Mouse (Mus musculus): ENCODE results near the gene Cfap221.

Cfap221 gene

DNA sequence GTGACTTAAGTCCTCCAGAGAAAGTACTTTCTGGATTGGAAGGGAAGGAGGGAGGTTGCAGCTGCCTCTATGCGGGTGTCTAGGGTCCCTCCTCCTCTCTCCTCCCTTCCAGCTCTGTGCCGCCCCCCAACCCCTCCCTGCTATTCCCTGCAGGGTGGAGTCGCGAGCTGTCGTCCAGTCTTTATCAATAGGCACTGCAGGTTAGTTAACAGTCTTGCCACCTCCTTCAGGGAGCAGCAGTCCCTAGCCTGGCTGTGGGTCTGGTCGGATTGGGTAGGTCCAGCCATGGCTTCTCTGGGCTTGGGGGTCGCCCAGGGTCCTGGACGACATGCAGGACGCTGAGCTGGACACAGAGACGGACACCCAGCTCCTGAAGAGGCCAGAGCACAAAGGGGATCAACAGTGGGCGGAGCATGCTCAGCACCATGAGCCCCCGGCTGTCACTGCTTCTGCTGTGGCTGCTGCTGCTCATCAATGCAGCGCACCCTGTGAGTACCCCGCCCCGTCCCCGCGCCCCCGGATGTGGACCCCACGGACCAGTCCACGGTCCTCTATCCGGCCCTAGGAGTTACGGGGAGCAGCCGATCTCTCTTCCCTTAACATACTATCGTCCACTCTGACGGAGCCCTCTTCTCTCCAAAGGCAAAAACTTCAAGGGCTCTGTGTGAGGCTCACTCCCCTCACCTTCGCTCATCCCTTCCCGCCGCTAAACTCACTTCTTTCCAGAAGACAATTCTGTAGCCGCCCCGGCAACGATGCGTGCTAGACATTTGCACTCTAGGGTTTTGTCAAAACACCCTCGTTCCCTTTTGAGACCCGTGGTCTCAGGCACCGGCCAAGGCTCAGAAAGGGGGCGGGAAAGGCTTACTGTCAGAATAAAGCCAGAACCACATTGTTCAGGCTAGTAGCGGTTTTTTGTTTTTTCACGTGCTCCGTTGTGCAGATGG, 10.1 kb upstream of the Cfap221 start, which contains the start of gene Sctr:
Sctr (plus strand) TSS at position 51 of the 947 bp plus-strand sequence.
- peak; percentile 37 for DNase-seq

DNA sequence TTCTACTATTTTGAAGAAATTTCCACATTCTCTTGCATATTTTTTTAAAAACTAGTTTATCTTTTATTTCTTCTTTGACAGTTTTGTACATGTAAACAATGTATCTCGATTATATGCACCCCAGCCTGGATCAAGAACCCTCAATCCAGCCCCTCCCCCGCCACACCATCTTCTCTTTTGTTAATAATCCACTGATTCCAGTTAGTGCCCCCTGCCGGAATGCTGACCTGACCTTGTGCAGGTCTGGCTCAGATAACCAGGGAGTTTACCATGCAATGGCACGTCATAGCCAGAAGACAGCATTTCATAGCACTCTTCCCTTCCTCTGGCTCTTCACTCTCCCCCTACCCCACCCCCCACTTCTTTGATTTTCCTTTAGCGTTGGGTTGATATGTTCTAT, 610 bp upstream of the Cfap221 start:
- DNase-seq = peak; percentile 74

DNA sequence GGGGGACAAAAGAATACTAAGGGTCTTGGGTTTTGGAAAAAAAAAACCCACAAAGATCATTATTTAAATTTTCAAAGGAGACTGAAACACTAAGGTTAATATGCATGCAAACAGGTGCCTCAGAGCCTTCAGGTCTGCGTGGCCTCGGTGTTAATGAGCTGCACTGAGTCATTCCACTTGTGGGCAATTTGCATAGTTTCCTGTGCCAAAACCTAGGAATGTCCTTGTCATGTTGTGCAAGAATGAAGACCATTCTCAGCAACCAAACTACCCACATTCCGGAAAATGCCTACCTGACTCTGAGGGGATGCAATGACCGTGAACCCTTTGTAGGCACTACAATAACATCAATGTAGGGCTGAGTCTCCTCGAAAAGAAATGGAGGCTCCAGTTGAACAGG, 10.5 kb downstream of the Cfap221 start:
- DNase-seq = no peak

DNA sequence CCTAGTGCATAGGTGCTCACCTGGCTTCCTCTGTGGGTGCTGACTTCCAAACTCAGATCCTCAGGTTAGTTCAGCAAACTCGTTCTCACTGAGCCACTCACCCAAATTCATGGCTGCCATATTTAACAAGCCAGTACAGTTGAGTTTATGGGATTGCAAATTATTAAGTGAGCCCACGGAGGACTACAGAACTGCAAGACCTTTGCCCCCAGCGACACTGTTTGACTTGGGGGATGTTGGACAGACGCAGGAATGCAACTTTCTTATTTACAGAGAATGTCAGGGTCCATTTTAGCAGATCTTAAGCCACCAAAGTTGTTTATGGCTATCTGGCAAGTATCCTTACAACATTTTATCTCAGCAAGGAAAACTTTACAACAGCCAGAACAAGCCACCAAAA, 21.9 kb downstream of the Cfap221 start:
- peak; percentile 39 for DNase-seq

DNA sequence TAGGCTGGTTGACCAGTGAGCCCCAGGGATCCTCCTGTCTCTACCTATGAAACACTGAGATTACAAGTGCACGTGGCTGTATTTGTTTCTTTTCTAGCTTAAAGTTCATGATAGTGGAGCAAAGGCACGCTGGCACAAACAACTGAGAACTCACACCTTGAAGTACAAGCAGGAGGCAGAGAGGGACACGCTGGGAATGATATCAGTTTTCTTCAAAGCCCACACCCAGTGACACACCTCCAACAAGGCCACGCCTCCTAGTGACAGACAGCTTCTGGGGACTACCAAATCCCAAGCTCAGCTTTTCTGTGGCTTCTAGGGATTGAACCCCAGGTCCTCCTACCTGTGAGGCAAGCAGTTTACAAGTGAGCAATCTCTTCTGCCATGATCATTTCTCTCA, 23.9 kb downstream of the Cfap221 start:
- DNase-seq = no peak

DNA sequence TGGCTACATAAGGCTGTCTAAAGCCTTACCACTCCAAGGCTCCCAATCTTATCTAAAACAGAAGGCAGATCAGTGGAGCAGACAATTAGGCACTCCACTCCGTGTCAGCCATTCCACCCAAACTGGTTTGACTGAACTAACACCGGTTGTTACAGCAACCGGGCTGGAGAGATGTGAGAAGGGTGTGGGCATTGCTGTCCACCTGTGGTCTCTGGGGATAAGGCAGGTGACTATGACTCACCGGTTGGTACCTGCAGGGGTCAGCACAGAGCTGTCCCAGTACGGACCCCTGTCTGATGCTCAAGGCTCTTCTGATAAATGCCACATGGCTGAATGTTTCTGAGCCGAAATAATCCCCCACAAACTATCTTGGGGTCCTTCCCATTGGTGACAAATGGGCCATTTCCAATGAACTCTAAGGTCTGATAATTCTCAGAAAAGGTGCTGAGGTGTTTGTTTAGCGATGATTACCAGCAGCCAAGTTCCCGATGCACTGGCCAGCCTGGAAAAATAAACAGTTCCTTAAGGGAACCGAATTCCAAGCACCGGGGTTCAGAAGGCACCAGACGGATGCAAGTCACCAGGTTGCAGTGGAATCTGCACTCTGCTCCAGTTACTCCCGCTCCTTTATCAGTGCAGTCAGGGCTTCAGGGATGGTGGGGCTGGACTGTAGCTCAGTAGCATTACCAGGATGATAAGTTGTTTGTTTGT, 31.1 kb downstream of the Cfap221 start:
- DNase-seq = peak; percentile 35

DNA sequence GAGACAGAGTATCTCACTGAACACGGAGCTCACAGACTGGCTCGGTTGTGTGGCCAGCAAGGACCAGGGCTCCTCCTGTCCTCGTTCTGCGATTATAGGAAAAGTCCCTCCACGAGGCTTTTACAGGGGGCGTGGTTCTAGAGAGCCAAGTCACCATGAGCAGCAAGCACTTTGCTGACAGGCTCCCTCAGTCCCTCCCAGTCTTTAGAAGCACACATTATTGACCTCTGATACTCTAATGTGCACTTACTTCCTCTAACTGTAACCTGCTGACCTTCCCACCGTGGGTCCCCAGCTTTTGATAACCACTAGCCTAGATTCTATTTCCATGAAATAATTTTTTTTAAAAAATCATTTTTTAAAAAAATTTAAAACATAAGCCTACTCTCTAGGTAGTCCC, 37.1 kb downstream of the Cfap221 start:
- no peak for DNase-seq

DNA sequence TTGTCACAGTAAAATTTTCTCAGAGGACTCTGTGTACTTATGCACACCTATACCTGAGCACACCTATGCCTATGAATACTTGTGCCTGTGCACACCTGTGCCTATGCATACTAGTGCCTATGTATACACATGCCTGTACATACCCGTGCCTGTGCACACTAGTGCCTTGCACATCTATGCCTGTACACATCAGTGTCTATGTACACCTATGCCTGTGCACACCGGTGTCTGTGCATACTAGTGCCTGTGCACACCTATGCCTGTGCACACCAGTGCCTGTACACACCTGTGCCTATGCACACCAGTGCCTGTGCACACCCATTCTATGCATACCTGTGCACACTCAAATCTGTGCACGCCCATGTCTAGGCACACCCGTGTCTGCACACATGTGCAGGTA, 37.6 kb downstream of the Cfap221 start:
- no peak for DNase-seq

DNA sequence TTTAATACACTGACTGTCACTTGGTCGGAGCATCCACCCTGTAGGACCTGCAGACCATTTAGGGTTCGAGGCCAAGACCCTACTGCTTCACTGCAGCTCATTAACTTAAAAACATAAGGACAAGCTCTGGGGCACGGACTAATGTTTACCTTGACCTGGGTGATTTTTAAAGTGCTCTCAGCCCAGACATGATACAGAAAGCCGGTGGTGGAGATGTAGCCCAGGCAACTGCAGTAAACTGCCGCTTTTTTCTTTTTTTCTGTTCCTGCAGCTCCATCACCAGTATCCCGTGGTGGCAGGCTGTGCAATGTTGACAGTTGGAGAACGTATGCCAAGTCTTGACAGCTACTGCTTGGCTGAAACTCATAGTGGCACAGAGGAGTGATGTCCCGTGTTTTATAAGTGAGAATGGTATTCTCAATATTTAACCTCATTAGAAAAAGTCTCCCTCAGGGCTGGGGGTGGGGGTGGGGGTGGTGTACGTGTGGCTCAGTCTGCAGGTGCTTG, 39.3 kb downstream of the Cfap221 start:
- no peak for DNase-seq

DNA sequence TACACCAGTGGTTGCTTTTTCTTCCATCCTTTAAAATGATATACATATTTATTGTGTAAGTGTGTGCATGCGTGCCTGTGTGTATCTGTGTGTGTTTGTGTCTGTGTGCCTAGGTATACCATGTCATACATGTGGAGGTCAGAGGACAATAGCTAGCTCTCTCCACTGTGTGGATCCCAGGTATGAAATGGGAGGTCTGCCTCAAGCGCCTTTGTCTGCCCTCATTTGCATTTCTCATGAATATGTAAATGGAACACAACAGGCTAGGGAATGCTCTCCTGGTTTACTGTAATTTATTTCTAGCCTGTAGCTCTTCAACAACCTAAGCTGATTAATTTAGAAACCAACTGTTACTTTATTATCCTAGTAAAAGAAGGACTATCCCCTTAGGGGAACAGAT, 42.4 kb downstream of the Cfap221 start:
- no peak for DNase-seq

DNA sequence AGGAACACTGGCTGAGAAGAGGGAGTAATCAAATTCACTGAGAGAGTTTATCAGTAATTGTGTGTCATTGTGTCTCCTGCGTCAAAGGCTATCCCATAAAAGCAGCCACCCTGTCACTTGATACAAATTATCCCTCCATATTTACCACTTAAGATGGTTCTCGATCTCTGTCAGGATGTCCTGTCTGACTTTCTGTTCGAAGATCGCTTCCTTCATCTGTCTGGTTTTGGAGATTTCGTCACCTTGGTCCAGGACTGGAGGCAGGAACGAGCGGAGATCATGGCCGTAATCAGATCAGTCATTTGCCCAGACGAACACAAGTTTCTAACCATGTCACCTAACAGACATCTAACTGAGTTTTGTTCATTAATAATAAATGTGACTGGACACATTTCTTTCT, 43.6 kb downstream of the Cfap221 start:
- no peak for DNase-seq

DNA sequence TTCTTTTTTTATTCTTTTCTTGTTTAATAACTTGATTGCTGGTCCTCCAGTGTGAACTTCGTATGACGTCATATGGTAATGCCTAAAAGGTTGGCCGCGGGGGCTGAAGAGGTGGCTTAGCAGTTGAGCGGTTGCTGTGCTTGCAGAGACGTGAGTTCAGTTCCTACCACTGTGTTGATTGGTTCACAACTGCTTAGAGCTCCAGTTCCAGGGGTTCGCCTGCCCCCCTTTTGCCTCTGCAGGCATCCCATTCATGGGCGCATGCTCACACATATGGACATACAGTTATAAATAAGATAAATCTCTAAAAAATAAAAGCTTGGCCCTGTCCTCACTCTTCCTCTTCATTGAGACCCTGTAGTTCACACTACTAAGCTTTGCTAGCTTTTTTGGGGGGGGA, 46.9 kb downstream of the Cfap221 start:
- DNase-seq = no peak

DNA sequence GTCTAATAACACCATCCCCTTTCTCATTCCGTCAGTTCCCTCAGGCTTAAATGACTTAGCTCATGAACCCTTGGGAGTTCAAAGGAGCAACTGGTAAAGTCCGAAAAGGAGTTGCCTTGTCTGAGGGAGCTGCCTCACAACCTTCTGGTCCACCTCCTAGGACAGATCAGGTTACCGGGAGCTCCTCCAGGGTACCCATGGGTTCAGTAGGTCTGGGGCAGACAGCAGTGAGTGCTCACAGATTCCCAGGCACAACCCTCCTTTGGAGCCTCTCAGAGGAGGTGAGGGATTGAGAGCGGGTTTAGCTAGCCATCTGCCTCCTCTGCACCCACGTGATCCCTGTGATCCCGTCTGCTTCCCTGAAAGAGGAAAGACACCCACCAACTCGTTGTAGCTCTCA, 60.2 kb downstream of the Cfap221 start:
- no peak for DNase-seq

DNA sequence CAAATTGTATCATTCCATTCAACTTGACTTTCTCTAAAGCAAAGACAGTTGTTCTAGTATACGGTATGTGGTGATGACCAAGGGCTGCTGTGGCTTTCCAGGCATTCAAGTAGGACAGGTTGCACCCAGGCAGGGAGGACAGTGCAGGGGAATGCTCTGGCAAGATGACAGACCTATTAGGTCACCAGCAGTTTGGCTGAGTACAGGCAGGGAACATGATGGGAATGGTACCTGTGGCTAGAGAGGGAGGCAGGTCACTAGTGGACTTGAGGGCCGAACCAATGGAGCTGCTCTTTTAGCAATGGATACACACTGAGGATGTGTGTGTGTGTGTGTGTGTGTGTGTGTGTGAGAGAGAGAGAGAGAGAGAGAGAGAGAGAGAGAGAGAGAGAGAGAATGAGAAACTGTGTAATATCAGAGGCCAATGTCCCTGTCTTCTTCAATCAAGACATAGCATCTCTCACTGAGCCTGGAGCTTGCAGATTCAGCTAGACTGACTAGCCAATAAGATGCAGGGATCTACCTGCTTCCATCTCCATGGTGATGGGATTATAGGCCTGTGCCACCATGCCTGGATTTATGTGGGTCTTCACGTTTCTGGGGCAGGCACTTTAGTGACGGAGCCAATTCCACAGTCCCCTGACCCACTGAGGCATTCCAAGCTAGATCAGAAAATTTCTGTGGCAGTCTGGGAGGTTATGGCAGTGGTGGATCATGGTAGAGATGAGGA, 65.4 kb downstream of the Cfap221 start:
- no peak for DNase-seq

DNA sequence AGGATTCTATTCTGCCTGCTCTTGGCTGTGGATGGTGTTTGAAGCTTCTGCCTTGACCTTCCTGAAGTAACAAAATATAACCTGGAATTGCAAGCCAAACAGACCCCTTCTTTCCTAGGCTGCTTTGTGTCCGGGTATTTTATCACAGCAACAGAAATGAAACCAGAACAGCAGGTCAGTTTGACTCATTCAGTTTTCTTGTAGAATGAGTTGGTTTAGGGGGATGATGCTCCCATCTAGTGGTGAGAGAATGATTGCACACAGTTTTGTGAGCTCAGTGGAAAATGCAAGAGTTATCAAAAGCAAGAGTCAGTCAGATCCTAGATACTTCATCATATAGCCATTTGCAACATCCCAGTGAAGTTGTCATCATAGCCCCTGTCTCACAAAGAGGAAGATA, 67.3 kb downstream of the Cfap221 start:
- peak; percentile 11 for DNase-seq

DNA sequence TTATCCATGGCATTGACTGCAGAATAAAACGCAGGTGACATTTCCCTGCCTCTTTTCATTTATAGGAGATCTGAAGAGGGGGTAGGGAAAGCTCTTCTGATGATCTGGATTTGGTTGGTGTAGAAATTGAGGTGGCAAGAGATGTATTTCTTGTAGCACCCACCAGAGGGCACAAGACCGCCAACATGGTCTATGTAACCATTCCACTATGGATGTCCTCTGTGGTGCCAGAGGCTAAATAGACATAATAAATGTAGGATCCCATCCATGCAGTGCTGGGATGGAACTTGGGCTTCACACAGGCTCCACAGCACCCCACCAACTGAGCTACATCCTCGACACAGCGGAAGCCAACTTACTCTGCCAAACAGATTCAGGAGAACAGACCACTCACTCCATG, 77.7 kb downstream of the Cfap221 start:
- DNase-seq = peak; percentile 42

DNA sequence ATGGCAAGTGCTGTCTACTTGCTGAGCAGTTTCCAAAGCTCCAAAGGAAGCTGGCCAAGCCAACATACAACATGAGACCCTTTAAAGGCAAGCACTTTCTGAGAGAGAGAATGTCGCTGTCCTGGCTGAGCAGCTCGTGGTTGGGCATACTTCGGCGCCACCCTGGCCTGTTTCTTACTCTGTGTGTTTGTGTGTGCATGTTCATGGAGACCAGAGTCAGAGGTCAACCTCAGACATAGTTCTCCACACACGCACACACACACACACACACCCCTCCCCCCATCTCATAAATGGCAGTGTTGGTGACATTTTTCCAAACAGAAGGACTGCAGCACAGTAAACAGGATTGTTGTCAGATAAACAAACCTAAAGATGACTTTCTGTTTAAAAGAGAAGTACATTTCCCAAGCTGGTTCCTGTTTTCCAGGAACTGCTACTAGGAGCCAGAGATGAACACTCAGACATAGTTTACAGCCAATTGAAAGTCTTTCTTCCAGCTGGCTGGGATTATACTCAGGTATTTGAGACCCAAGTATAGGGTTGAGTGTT, 80.1 kb downstream of the Cfap221 start:
- DNase-seq = no peak

DNA sequence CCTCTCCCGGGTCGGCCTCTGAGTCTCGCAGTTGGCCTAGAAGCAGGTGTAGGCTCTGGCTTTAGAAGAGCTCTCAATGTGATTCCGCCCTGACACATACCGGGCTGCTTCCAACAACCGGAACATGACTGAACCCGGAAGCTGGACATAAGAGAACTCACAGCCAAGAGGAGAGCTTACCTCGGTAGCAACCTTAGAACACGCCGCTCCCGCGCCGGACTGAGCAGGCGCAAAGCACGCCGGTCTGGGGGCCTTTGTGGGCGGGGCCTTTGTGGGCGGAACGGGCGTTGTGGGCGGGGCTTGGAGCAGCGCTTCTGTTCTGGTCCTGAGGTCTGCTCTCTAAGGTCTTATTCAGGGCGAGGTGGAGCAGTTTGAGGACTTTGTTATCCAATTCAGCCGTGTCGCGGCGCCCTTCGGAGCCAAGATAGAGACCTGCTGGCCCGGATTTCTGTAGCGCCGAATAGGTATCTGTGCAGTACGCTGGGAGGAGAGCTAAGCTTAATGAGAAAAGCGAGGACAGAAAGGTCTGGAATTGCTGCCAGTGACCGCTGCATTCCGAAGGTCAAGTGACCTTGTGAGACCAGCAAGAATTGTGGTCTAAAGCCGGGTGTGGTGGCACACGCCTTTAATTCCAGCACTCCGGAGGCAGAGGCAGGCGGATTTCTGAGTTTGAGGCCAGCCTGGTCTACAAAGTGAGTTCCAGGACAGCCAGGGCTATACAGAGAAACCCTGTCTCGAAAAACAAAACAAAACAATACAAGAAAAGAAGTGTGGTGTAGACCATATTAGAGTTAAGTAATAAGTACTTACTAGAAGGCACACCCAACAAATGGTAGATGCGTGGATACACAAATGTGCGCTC, 83.8 kb downstream of the Cfap221 start, which contains the start of gene Tmem177:
Tmem177 (minus strand) TSS at position 256 of the 862 bp plus-strand sequence.
- peak; percentile 97 for DNase-seq

DNA sequence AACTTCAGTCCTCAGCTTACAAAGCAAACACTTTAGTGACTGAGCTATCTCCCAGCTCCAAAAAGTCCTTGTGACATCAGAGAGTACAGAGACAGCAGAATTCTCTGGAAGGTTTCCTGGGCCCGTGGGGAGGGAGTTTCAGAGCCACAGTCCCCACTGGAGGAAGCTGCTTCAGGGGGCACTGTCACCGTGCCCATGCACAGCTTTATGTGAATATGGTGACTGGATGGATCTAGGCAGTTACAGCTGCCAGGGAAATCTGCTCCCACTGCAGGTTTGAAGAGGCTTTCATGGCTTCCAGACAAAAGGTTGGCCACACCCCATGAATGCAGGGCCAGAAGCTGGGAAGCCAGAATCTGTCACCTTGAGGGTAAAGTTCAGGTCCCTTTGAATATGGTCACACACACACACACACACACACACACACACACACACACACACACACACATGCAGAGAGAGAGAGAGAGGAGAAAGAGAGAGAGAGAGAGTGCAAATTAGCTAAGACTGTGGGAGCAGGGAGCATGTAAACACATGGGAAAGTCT, 89.8 kb downstream of the Cfap221 start:
- no peak for DNase-seq

DNA sequence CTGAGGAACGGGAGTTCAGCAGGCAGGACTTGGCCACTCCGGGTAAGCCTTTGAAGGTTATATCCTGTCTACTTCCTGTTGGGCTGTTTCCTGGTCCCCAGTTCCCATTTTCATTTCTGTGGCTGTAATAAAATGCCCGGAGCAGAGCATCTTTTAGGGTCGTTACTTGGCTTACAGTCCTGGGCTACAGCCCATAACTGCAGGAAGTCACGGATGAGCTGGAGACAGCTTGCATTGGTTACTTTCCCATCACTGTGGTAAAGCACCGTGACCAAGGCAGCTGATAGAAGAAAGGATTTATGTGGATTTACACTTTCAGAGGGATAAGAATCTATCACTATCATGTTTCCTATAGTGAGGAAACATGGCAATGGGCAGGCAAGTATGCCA, 93.8 kb downstream of the Cfap221 start:
- no peak for DNase-seq

DNA sequence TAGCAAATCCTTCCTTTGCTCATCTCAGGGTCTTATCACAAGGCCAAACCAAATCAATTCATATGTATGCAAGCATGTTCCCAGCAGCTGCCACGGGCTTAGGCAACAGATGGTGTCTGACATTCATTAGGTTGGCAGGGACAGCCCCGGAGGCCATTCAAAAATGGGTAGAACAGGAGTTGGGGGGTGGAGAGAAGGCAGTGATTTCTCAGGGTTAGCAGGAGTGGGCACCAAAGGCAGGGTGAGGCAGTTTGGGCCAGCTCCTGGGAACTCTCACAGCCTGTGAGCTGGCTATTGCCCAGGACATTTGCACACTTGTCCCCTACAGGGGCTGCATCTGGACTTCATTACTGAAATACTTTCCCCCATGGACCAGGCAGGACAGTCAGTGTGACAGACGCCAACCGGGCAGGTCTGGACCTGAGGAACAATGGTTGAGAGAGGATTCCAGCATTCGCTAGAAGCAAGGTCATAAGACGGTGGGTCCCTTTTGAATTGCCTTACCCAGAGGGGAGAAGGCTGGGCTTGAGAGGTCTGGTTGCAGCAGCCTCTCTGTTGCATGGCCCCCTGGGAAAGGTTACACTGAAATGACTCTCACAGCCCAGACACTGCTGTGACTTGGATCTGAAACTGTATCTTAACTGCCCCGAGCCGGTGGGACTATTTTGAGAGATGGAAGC, 94.3 kb downstream of the Cfap221 start:
- no peak for DNase-seq

Measured in kidney, postnatal 10 days (tissue).